Mouse (Mus musculus) neural tube, embryonic 14.5 days (tissue): ENCODE measurements around the gene Defb15. TPM values are rescaled to one million over a fixed set of nuclear protein-coding genes. Genes with fewer than 3 reads are reported as not detected.
"Not testable (repeated sequence)": the region's sequence is repeated elsewhere in the genome, so short reads cannot be mapped to it uniquely, and the experiment has no call there.

Experiments
- ATAC-seq: fragments of 200-750 bp; cut with Nextera tagmentation; 2 replicates; pipeline ENCODE4 v1.8.0; 2017; ENCODE audit warnings: low read depth, mild to moderate bottlenecking, moderate TSS enrichment, moderate library complexity
- H3K27ac ChIP-seq: fragments of 300-500 bp; sonication (generic); 2 replicates; pipeline ENCODE4 v1.5.1; 2014; ENCODE audit warnings: low read depth, mild to moderate bottlenecking, control low read depth, low read length, moderate library complexity, mixed read lengths
- H3K27me3 ChIP-seq: fragments of 300-500 bp; sonication (generic); 2 replicates; pipeline ENCODE4 v1.6.1; 2014; ENCODE audit warnings: low read length; ENCODE audit not compliant: control insufficient read depth, insufficient read depth
- H3K36me3 ChIP-seq: fragments of 300-500 bp; sonication (generic); 2 replicates; pipeline ENCODE4 v1.6.1; 2014; ENCODE audit warnings: low read length, mixed read lengths; ENCODE audit not compliant: control insufficient read depth, insufficient read depth
- H3K4me1 ChIP-seq: fragments of 300-500 bp; sonication (generic); 2 replicates; pipeline ENCODE4 v1.6.1; 2014; ENCODE audit warnings: low read length; ENCODE audit not compliant: control insufficient read depth, insufficient read depth
- H3K4me2 ChIP-seq: fragments of 300-500 bp; sonication (generic); 2 replicates; pipeline ENCODE4 v1.6.1; 2014; ENCODE audit warnings: mild to moderate bottlenecking, low read depth, low read length, control low read depth
- H3K4me3 ChIP-seq: fragments of 300-500 bp; sonication (generic); 2 replicates; pipeline ENCODE4 v1.5.1; 2014; ENCODE audit warnings: low read depth, low read length, control low read depth, mixed read lengths
- H3K9ac ChIP-seq: fragments of 300-500 bp; sonication (generic); replicated peaks from 2 replicates; pipeline ENCODE4 v1.6.1; 2014; ENCODE audit warnings: low read depth, mild to moderate bottlenecking, control low read depth, low read length, mixed read lengths
- H3K9me3 ChIP-seq: fragments of 300-500 bp; sonication (generic); 2 replicates; pipeline ENCODE4 v1.6.1; 2016; ENCODE audit warnings: low read length; ENCODE audit not compliant: control insufficient read depth
- WGBS: fragments of 180-500 bp; shearing (Covaris S2); extraction: QIAGEN DNeasy Blood & Tissue Kit; methylation state at CpG from one replicate; pipeline ENCODE4 v1.1.7; 2014; 5-methylcytosine and 5-hydroxymethylcytosine counted together
- polyA plus RNA-seq: library from polyadenylated mRNA; unstranded; fragments of >200 nt; fragmentation: Nextera tagmentation; extraction: Ambion mirVana; gene quantifications from 2 replicates; pipeline ENCODE4 v1.2.1, GENCODE M21; 2014

Defb15 gene
- polyA plus RNA-seq, 1 experiment from 2014 or later: not detected

- no peak within 1 kb of the TSS for H3K27ac ChIP-seq
- H3K9me3 ChIP-seq: no peaks in the 10 kb centered on the region
- H3K4me3 ChIP-seq: no peak within 1 kb of the TSS
- ATAC-seq: no peak
- WGBS: 75% methylated on average over 6 of the region's 6 CpGs
- H3K36me3 ChIP-seq: no peaks in the 10 kb centered on the region
- H3K4me2 ChIP-seq: no peak within 1 kb of the TSS
- H3K9ac ChIP-seq: no peak within 1 kb of the TSS
- no peaks in the 10 kb centered on the region for H3K27me3 ChIP-seq
- H3K4me1 ChIP-seq: no peaks in the 10 kb centered on the region
These were observed 14.0 kb upstream of the Defb15 start, which contains the start of gene Defb13 for GRCm38 (mm10) chr8:21946462-21946861. Gene Defb13, plus strand, starts transcription at chr8:21946762.

- 93% methylated on average over 4 of the region's 4 CpGs for WGBS
- H3K9me3 ChIP-seq, H3K36me3 ChIP-seq, H3K9ac ChIP-seq, H3K4me3 ChIP-seq, H3K4me2 ChIP-seq, H3K27me3 ChIP-seq, H3K27ac ChIP-seq, H3K4me1 ChIP-seq, ATAC-seq: not testable (repeated sequence)
These were observed 5.5 kb upstream of the Defb15 start, which contains the start of gene Defb35 for GRCm38 (mm10) chr8:21938052-21938451. Gene Defb35, plus strand, starts transcription at chr8:21938352.

DNA sequence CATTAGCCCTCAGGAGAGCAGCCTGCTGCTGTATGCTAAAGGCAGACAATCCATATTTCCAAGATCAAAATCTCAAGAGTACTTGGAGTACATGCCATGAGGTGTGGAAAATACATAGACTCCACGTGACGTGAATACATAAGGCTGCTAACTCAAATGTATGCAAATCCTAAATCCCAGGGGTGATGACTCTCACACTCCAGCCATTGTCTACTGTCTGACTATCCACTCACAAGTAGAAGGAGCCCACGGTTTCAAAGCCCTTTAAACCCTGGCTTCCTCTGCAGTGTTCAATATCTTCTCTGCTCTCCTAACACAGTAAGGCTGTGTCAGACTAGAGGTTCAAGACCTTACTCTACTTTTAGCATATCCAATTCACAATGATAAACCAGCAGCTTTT, 1.8 kb downstream of the Defb15 start:
- 84% methylated on average over 3 of the region's 3 CpGs for WGBS
- not testable (repeated sequence) for H3K4me1 ChIP-seq, H3K9ac ChIP-seq, H3K4me2 ChIP-seq, ATAC-seq, H3K9me3 ChIP-seq, H3K36me3 ChIP-seq, H3K4me3 ChIP-seq, H3K27ac ChIP-seq, H3K27me3 ChIP-seq

DNA sequence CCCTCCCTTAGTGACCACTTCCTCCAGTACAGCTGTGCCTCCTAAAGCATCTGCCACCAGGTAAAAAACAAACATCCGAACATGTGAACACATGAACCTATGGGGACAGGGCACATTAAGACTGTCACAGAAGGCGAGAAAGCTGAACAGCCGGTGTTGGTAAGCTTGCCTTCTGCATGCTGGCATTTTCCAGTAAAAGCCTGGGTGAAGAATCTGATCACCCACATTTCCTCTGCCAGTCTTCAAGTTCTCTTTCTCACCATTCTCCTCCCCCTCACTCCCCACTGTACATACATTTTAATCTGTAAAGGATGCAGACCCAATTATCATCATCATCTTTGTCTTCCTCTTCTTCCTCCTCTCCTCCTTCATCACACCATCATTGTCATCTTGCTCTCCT, 16.9 kb downstream of the Defb15 start:
- Histone ChIP-seq H3K4me1 (no peaks in the 10 kb centered on the region), H3K9ac (no peak overlapping the region), H3K36me3 (no peaks in the 10 kb centered on the region), H3K27me3 (no peaks in the 10 kb centered on the region), H3K4me3 (no peak overlapping the region), H3K4me2 (no peak overlapping the region), H3K9me3 (no peaks in the 10 kb centered on the region), H3K27ac (no peak overlapping the region)
- ATAC-seq: no peak
- WGBS: 88% methylated on average over 3 of the region's 3 CpGs

GRCm38 (mm10) chr8:21912554-21912953, 20.0 kb downstream of the Defb15 start:
- Histone ChIP-seq H3K27me3 (no peaks in the 10 kb centered on the region), H3K27ac (no peak overlapping the region), H3K4me3 (no peak overlapping the region), H3K4me1 (no peaks in the 10 kb centered on the region), H3K36me3 (no peaks in the 10 kb centered on the region), H3K4me2 (no peak overlapping the region), H3K9me3 (no peaks in the 10 kb centered on the region), H3K9ac (no peak overlapping the region)
- no peak for ATAC-seq
- WGBS: 13% methylated on average over 2 of the region's 2 CpGs

- Histone ChIP-seq H3K4me2 (no peak overlapping the region), H3K36me3 (no peaks in the 10 kb centered on the region), H3K4me1 (no peaks in the 10 kb centered on the region), H3K4me3 (no peak overlapping the region), H3K9me3 (no peaks in the 10 kb centered on the region; the same call in 1 of the 2 replicates), H3K27me3 (no peaks in the 10 kb centered on the region), H3K27ac (no peak overlapping the region), H3K9ac (no peak overlapping the region)
- ATAC-seq: no peak
- WGBS: 10% methylated on average over 1 of the region's 1 CpGs
These were observed 20.6 kb downstream of the Defb15 start for GRCm38 (mm10) chr8:21911931-21912330.

GRCm38 (mm10) chr8:21906290-21906689, 26.2 kb downstream of the Defb15 start, which contains the start of gene Defb11:
Gene Defb11, minus strand, starts transcription at chr8:21906412.
- not testable (repeated sequence) for H3K9ac ChIP-seq, H3K4me3 ChIP-seq, H3K9me3 ChIP-seq, H3K27me3 ChIP-seq, H3K4me2 ChIP-seq, H3K27ac ChIP-seq, ATAC-seq, H3K36me3 ChIP-seq, H3K4me1 ChIP-seq

GRCm38 (mm10) chr8:21885321-21885720, 47.2 kb downstream of the Defb15 start, which contains the start of gene Defb9:
Gene Defb9, minus strand, starts transcription at chr8:21885421.
- ATAC-seq, H3K9ac ChIP-seq, H3K9me3 ChIP-seq: not testable (repeated sequence)

More at GRCm38 (mm10) chr8:21885321-21885720, 47.2 kb downstream of the Defb15 start, which contains the start of gene Defb9:
- not testable (repeated sequence) for H3K27ac ChIP-seq, H3K4me1 ChIP-seq, H3K4me3 ChIP-seq, H3K27me3 ChIP-seq, H3K36me3 ChIP-seq, H3K4me2 ChIP-seq
